Mouse (Mus musculus) limb, embryonic 15.5 days (tissue): Measurements from ENCODE around the gene Sptbn4. TPM values are rescaled to one million over a fixed set of nuclear protein-coding genes. Genes with fewer than 3 reads are reported as not detected.

Source experiments
- ATAC-seq: fragments of 200-750 bp; cut with Nextera tagmentation; 2 replicates; pipeline ENCODE4 v1.8.0; 2017; ENCODE audit warnings: low read depth, moderate TSS enrichment; ENCODE audit not compliant: insufficient number of reproducible peaks, low FRiP score, low TSS enrichment
- H3K27ac ChIP-seq: fragments of 300-500 bp; sonication (generic); 2 replicates; pipeline ENCODE4 v1.5.1; 2015; ENCODE audit warnings: moderate library complexity, mild to moderate bottlenecking, inconsistent platforms
- H3K27me3 ChIP-seq: fragments of 300-500 bp; sonication (generic); 2 replicates; pipeline ENCODE4 v1.6.1; 2015; ENCODE audit warnings: inconsistent platforms
- H3K36me3 ChIP-seq: fragments of 300-500 bp; sonication (generic); 2 replicates; pipeline ENCODE4 v1.6.1; 2015; ENCODE audit warnings: inconsistent platforms
- H3K4me1 ChIP-seq: fragments of 300-500 bp; sonication (generic); 2 replicates; pipeline ENCODE4 v1.6.1; 2015; ENCODE audit warnings: inconsistent platforms
- H3K4me2 ChIP-seq: fragments of 300-500 bp; sonication (generic); 2 replicates; pipeline ENCODE4 v1.6.1; 2015; ENCODE audit warnings: mild to moderate bottlenecking, inconsistent platforms
- H3K4me3 ChIP-seq: fragments of 300-500 bp; sonication (generic); 2 replicates; pipeline ENCODE4 v1.5.1; 2015; ENCODE audit warnings: mild to moderate bottlenecking, inconsistent platforms
- H3K9ac ChIP-seq: fragments of 300-500 bp; sonication (generic); 2 replicates; pipeline ENCODE4 v1.6.1; 2015; ENCODE audit warnings: inconsistent platforms
- H3K9me3 ChIP-seq: fragments of 300-500 bp; sonication (generic); 2 replicates; pipeline ENCODE4 v1.6.1; 2016; ENCODE audit warnings: inconsistent platforms
- WGBS: fragments of 180-500 bp; shearing (Covaris S2); methylation state at CpG from one replicate; pipeline ENCODE4 v1.1.7; 2015; 5-methylcytosine and 5-hydroxymethylcytosine counted together
- polyA plus RNA-seq: library from polyadenylated mRNA; unstranded; fragments of >200 nt; fragmentation: Nextera tagmentation; extraction: Ambion mirVana; gene quantifications from 2 replicates; pipeline ENCODE4 v1.2.1, GENCODE M21; 2015

Sptbn4 gene
- polyA plus RNA-seq, 1 experiment from 2014 or later, result 0.23 TPM

DNA sequence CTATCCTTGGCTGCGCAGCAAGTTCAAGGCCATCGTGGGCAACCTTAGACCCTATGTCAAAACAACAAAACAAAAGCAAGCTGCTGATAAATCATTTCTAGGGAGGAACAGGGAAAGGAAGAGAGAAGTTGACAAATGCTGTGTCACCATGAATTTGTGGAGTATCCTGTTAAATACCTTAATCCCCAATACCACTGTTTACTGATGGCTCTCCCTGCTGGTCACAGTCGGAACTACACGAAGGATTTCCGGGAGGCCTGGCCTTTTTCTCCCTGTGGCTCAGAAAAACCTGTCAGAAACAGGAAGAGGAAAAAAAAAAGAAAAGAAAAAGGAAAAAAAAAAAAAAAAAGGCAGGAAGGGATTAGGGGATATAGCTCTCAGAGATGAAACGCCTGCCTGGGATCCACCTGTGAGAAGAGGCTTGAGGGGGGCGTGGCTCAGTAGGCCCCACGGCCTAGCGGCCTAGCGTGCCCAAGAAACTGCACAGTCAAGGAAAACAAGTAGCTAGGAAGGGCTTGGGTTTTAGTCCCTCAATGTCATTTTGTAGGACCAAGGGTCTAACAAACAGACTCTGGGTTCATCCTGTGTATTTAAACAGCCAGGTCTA, 1.9 kb upstream of the Sptbn4 start:
- no peak overlapping the region for H3K4me2 ChIP-seq
- no peaks in the 10 kb centered on the region for H3K36me3 ChIP-seq
- peaks cover 26% of the 10 kb centered on the region for H3K4me1 ChIP-seq
- no peak overlapping the region for H3K27ac ChIP-seq
- no peak for ATAC-seq
- H3K4me3 ChIP-seq, result no peak overlapping the region
- no peak overlapping the region for H3K9ac ChIP-seq
- H3K27me3 ChIP-seq, result peaks cover 30% of the 10 kb centered on the region
- 62% methylated on average over 10 of the region's 10 CpGs for WGBS
- H3K9me3 ChIP-seq, result no peaks in the 10 kb centered on the region

- H3K4me3 ChIP-seq, result peak overlapping the region; percentile 64
- WGBS, result 52% methylated on average over 15 of the region's 15 CpGs
These were observed 1.1 kb upstream of the Sptbn4 start for GRCm38 (mm10) chr7:27448421-27449206.

DNA sequence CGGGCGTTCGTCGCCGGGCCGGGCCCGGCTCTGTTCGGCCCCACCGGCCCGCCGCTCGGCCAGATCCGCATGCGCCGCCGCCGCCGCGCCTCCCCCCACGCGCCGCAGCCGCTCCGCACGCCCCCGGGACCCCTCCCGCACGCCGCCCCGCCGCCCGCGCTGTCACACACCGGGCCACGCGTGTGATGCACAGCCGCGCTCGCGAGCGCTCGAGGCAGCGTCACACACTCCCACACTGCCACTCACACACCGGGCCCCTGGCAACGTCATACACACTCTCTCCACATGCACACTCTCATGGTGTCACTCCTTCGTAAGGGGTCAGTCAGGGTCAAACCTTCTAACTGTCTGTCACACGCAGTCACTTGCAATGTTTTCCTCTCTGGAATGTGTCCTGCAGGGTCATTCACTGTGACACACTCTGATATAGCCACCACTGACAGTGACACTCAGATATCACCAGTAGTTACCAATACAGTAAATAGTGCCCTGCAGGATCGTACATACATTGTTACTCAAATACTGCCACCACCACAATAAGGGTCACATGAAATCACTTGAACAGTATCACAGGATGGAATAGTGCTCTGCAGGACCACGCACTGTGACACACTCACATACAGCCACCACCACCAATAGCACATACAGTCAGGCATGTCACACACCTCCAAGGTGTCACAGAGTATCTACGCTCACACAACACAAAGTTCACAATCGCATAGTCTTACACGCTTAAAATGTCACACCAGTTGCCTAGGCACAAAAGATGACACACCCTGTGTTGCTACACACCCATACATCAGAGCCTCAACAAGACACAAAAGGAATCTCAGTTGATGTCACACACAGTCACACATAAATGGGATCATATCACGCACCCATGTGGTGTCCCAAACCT, 716 bp downstream of the Sptbn4 start:
- 12% methylated on average over 34 of the region's 53 CpGs for WGBS
- H3K9me3 ChIP-seq, result no peaks in the 10 kb centered on the region

More at GRCm38 (mm10) chr7:27448421-27449206, 1.1 kb upstream of the Sptbn4 start:
- Histone ChIP-seq H3K4me2 (peak overlapping the region; percentile 93), H3K9me3 (no peaks in the 10 kb centered on the region), H3K9ac (peak overlapping the region; percentile 57; the same call in 1 of the 2 replicates), H3K4me1 (peaks cover 26% of the 10 kb centered on the region), H3K27ac (no peak overlapping the region), H3K36me3 (no peaks in the 10 kb centered on the region), H3K27me3 (peaks cover 30% of the 10 kb centered on the region)
- no peak for ATAC-seq

GRCm38 (mm10) chr7:27446051-27446450, 1.4 kb downstream of the Sptbn4 start:
- Histone ChIP-seq H3K36me3 (no peaks in the 10 kb centered on the region), H3K9ac (peak overlapping the region; percentile 56), H3K4me3 (peak overlapping the region; percentile 51), H3K27ac (no peak overlapping the region), H3K9me3 (no peaks in the 10 kb centered on the region), H3K27me3 (peaks cover 30% of the 10 kb centered on the region), H3K4me1 (peaks cover 26% of the 10 kb centered on the region), H3K4me2 (peak overlapping the region; percentile 98)
- 4% methylated on average over 18 of the region's 18 CpGs for WGBS
- no peak for ATAC-seq

More for the DNA sequence above, 716 bp downstream of the Sptbn4 start:
- Histone ChIP-seq H3K36me3 (no peaks in the 10 kb centered on the region), H3K9ac (peak overlapping the region; percentile 56), H3K4me3 (peak overlapping the region; percentile 64), H3K27me3 (peaks cover 30% of the 10 kb centered on the region), H3K27ac (no peak overlapping the region), H3K4me2 (peak overlapping the region; percentile 98), H3K4me1 (peaks cover 26% of the 10 kb centered on the region)
- peak; percentile 8; the same call in 1 of the 2 replicates for ATAC-seq

DNA sequence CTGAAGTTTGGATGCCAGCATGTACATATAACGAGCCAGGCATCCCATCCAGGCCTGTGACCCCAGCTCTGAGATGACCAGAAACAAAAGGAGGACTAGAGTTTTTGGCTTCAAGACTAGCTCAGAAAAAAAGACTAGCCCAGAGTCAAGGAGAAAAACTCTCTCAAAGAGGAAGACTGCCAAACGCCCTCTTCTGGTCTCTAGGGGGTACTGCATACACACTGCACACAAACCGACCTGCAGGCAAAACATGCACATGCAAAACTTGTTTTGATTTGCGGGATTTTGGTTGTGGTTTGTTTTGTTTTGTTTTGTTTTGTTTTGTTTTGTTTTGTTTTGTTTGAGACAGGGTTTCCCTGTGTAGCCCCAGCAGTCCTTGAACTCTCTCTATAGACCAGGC, 7.5 kb downstream of the Sptbn4 start:
- Histone ChIP-seq H3K9me3 (no peaks in the 10 kb centered on the region), H3K36me3 (no peaks in the 10 kb centered on the region), H3K27me3 (peaks cover 7% of the 10 kb centered on the region), H3K4me2 (no peak overlapping the region), H3K27ac (no peak overlapping the region), H3K4me3 (no peak overlapping the region), H3K4me1 (no peaks in the 10 kb centered on the region), H3K9ac (no peak overlapping the region)
- 74% methylated on average over 4 of the region's 4 CpGs for WGBS
- no peak for ATAC-seq

DNA sequence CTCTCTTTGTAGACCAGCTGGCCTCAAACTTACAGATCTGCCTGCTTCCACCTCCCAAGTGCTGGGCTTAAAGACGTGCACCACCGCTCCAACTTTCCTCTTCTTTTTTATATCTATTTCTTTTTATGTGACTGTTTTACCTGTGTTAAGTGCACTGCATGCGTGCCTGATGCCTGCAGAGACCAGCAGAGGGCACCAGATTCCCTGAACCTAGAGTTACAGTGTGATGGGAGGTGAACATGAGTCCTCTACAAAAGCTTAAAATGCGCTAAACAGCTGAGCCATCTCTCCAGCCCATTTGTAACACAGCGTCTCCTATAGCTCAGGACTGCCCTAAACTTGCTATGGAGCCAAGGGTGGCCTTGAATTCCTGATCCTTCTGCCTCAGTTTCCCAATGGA, 9.9 kb downstream of the Sptbn4 start:
- Histone ChIP-seq H3K4me1 (0 out of 2 replicates have a peak, but pooled peaks cover 2% of the 10 kb centered on the region), H3K4me2 (no peak overlapping the region), H3K36me3 (no peaks in the 10 kb centered on the region), H3K9ac (no peak overlapping the region), H3K27me3 (peaks cover 16% of the 10 kb centered on the region), H3K4me3 (no peak overlapping the region), H3K9me3 (no peaks in the 10 kb centered on the region), H3K27ac (no peak overlapping the region)
- WGBS, result 63% methylated on average over 5 of the region's 5 CpGs
- no peak for ATAC-seq

- Histone ChIP-seq H3K27ac (no peak overlapping the region), H3K4me2 (no peak overlapping the region), H3K9ac (no peak overlapping the region), H3K27me3 (peaks cover 16% of the 10 kb centered on the region), H3K36me3 (no peaks in the 10 kb centered on the region), H3K4me1 (0 out of 2 replicates have a peak, but pooled peaks cover 2% of the 10 kb centered on the region), H3K4me3 (no peak overlapping the region), H3K9me3 (no peaks in the 10 kb centered on the region)
- WGBS, result 7% methylated on average over 10 of the region's 10 CpGs
- ATAC-seq, result no peak
These were observed 13.7 kb downstream of the Sptbn4 start for GRCm38 (mm10) chr7:27433794-27434193.

DNA sequence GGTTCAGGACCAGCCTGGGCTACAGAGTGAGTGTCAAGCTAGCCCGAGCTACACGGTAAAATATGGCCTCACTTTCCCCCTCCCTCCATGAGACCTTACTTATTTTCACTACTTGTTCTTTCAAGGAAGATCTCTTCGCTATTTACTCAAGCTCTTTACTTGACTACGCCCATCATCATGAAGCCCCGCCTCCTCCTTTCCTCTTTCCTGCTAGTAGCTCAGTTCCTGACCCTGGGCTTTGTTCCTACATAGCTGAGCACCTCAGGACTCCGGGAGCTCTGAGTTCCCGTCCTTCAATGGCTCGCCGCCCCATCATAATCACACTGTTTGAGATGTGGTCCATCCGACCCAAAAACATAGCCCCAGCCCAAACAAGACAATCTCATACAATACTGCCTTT, 14.1 kb downstream of the Sptbn4 start:
- Histone ChIP-seq H3K4me1 (0 out of 2 replicates have a peak, but pooled peaks cover 2% of the 10 kb centered on the region), H3K4me3 (no peak overlapping the region), H3K27ac (no peak overlapping the region), H3K4me2 (no peak overlapping the region), H3K27me3 (peaks cover 16% of the 10 kb centered on the region), H3K9ac (no peak overlapping the region), H3K36me3 (no peaks in the 10 kb centered on the region), H3K9me3 (no peaks in the 10 kb centered on the region)
- WGBS, result 26% methylated on average over 10 of the region's 10 CpGs
- ATAC-seq, result no peak

DNA sequence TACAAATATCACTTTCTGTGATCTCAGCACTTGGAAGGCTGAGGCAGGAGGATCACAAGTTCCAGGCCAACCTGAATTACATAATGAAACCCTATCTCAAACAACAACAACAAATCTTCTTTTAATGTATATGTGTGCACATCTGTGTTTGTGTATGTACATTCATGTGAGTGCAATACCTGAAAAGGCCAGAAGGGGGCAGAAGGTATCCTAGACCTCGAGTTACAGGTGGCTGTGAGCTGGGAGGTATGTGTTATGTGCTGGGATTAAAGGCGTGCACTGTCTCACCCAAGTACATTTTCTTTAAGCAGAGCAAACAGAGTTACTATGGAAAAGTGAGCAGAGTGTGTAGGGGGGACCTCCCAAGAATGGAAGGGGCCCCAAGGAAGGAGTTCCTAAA, 18.4 kb downstream of the Sptbn4 start:
- no peak for ATAC-seq
- WGBS, result 59% methylated on average over 2 of the region's 2 CpGs
- Histone ChIP-seq H3K4me2 (no peak overlapping the region), H3K4me1 (0 out of 2 replicates have a peak, but pooled peaks cover 2% of the 10 kb centered on the region), H3K4me3 (no peak overlapping the region), H3K27me3 (peaks cover 8% of the 10 kb centered on the region), H3K36me3 (no peaks in the 10 kb centered on the region), H3K9ac (no peak overlapping the region), H3K27ac (no peak overlapping the region), H3K9me3 (no peaks in the 10 kb centered on the region)

DNA sequence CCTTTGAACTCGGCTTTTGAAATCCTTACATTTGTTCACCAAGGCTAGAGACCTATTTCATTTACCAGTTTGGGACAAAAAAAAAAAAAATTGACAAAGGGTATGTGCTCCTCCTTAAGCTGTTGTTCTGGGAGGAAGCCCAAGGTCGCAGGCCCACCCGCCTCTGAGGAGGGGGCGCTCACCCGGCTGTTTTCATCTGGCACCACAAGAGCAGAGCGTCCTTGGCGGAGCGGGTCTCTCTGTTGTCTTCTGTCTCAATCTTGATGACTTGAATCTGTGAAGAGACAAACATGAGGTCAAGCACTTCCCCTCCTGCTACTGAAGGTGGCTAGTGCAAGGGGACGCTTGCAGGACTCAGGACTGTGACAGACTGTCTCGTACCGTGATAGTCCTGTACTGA, 19.5 kb downstream of the Sptbn4 start:
- Histone ChIP-seq H3K27ac (no peak overlapping the region), H3K4me1 (no peaks in the 10 kb centered on the region), H3K9ac (no peak overlapping the region), H3K36me3 (no peaks in the 10 kb centered on the region), H3K9me3 (no peaks in the 10 kb centered on the region), H3K27me3 (no peaks in the 10 kb centered on the region), H3K4me2 (no peak overlapping the region), H3K4me3 (no peak overlapping the region)
- 76% methylated on average over 11 of the region's 11 CpGs for WGBS
- ATAC-seq, result no peak

DNA sequence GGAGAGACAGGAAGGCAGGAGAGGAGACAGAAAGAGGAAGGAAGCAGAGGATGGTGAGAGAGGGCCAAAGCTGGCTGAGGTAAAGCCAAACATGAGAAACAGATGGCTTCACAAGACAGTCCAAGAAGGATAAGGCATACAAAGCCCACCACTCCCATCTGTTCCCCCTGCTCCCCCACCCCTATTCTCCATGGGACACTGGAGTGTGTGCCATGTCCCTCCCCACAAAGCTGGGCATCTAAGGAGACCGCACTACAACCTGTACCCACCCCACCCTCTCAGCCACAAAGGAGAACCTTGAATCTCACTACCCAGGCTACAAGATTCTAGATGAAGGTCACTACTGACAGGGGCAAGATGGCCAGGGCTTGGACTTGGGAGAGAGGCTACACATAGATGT, 20.1 kb downstream of the Sptbn4 start:
- Histone ChIP-seq H3K4me1 (no peaks in the 10 kb centered on the region), H3K4me2 (no peak overlapping the region), H3K9me3 (no peaks in the 10 kb centered on the region), H3K36me3 (no peaks in the 10 kb centered on the region), H3K27me3 (no peaks in the 10 kb centered on the region), H3K9ac (no peak overlapping the region), H3K4me3 (no peak overlapping the region), H3K27ac (no peak overlapping the region)
- 89% methylated on average over 1 of the region's 1 CpGs for WGBS
- no peak for ATAC-seq
